ENCODE assay signal across 30 mouse cellular contexts in genomic region chr14:95659552-95659951, GRCm38 (mm10).
"Had no signal": no experiment of that assay in that cellular context is flagged by ENCODE, and none has a peak within 500 bp of the region (broad histone marks: within the 10 kb centered on the region; RNA-seq: fewer than 3 reads in every experiment).

No protein-coding gene starts in this region.

- H3K9ac ChIP-seq: heart, embryonic 12.5 days; heart, embryonic 13.5 days; heart, embryonic 15.5 days; hindbrain, embryonic 12.5 days; hindbrain, embryonic 13.5 days; hindbrain, embryonic 14.5 days; hindbrain, embryonic 15.5 days; intestine, embryonic 15.5 days; kidney, embryonic 15.5 days had no signal

- DNase-seq: heart, postnatal 10 days; heart, postnatal 14 days; heart, postnatal 36 days; heart, postnatal 4 days; kidney, adult 11 months; kidney, adult 18-20 months; kidney, adult 2 months; kidney, adult 8-10 months; kidney, adult 9 months; kidney, postnatal 10 days; kidney, postnatal 14 days; kidney, postnatal 25 days; kidney, postnatal 36 days; kidney, postnatal 4 days; layer of hippocampus, adult 9-11 months; layer of hippocampus, postnatal 36 days had no signal

- H3K36me3 ChIP-seq: heart, embryonic 12.5 days; heart, embryonic 13.5 days; heart, embryonic 15.5 days; hindbrain, embryonic 10.5 days; hindbrain, embryonic 12.5 days; hindbrain, embryonic 13.5 days; hindbrain, embryonic 15.5 days; intestine, embryonic 15.5 days; kidney, embryonic 15.5 days had no signal

- H3K4me1 ChIP-seq: heart, embryonic 12.5 days; heart, embryonic 13.5 days; heart, embryonic 15.5 days; hindbrain, embryonic 10.5 days; hindbrain, embryonic 12.5 days; hindbrain, embryonic 13.5 days; hindbrain, embryonic 15.5 days; intestine, embryonic 15.5 days; kidney, embryonic 15.5 days had no signal

- H3K4me3 ChIP-seq: heart, embryonic 12.5 days; heart, embryonic 13.5 days; heart, embryonic 15.5 days; hindbrain, embryonic 10.5 days; hindbrain, embryonic 12.5 days; hindbrain, embryonic 13.5 days; hindbrain, embryonic 15.5 days; intestine, embryonic 15.5 days; kidney, embryonic 15.5 days; layer of hippocampus, adult 2 months; left cerebral cortex, adult 2 months had no signal

- H3K27ac ChIP-seq: heart, embryonic 13.5 days; heart, embryonic 15.5 days; hindbrain, embryonic 10.5 days; hindbrain, embryonic 12.5 days; hindbrain, embryonic 13.5 days; hindbrain, embryonic 14.5 days; hindbrain, embryonic 15.5 days; hindbrain, postnatal 0 days; intestine, embryonic 15.5 days; kidney, embryonic 15.5 days; kidney, postnatal 0 days; layer of hippocampus, adult 2 months; left cerebral cortex, adult 2 months had no signal

- H3K9me3 ChIP-seq: heart, embryonic 12.5 days; heart, embryonic 13.5 days; heart, embryonic 15.5 days; hindbrain, embryonic 10.5 days; hindbrain, embryonic 12.5 days; hindbrain, embryonic 13.5 days; hindbrain, embryonic 15.5 days; intestine, embryonic 15.5 days; kidney, embryonic 15.5 days had no signal
